Mouse (Mus musculus): ENCODE measurements around the gene Acsl6. TPM values are rescaled to one million over a fixed set of nuclear protein-coding genes. Genes with fewer than 3 reads are reported as not detected.

Acsl6 gene
- total and polyA plus RNA-seq, 3 experiments, result 2.8 to 7.9 TPM; not detected in 1

DNA sequence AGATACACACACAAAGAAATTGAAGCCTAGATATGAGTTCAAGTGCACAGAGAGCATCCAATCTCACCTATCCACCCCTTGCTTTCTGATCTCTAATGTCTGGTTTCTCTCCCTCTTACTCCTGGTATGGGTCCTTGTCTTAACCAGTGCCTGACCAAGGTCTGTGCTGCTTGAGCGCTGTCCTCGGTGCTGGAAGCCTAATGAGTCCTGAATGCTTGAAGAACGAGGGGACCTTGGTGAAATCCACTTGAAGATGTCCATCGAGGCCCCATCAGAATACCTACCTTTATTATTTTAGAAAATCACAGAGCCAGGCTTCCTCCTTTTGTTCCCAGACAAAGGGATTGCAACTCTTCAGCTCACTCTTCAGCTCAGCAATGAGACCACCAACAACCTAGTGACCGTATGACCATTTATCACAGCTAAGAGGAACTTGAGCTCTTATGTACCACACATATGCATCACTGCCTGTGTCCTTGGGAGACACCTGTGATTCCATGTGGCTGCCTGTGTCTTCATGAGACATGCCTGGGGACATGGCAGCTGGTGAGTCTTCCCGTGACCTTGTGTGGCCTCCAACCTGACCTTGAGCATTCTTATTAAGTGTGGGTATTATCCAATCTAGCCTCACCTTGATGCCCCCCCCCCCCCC is 396 bp upstream of the Acsl6 start:
- Histone ChIP-seq H3K4me1 (ENCODE audit: control insufficient read depth in 1 of 2, insufficient read depth in 2 of 2, low read length in 2 of 2) (0 out of 4 replicates have a peak, but pooled peaks cover 0 to 3% of the 10 kb centered on the region in 2 experiments), H3K27ac (ENCODE audit: control insufficient read depth, low read depth, low read length) (no peak overlapping the region), H3K9me3 (replicated peaks; ENCODE audit: insufficient read depth, low read length) (no peaks in the 10 kb centered on the region), H3K9ac (ENCODE audit: control insufficient read depth, low read depth, low read length, poor library complexity, severe bottlenecking) (no peak overlapping the region), H3K79me2 (ENCODE audit: control insufficient read depth, insufficient read depth, low read length, poor library complexity) (no peaks in the 10 kb centered on the region), H3K4me3 (ENCODE audit: control insufficient read depth in 1 of 2, insufficient read depth in 1 of 2, low read depth in 2 of 2, low read length in 2 of 2) (no peak overlapping the region), H3K36me3 (ENCODE audit: control insufficient read depth in 1 of 2, insufficient read depth in 2 of 2, low read length in 2 of 2) (no peaks in the 10 kb centered on the region), H3K27me3 (ENCODE audit: control insufficient read depth in 1 of 2, insufficient read depth in 2 of 2, low read length in 2 of 2) (peaks cover 0 to 7% of the 10 kb centered on the region in 2 experiments; a peak in 1 of 4 replicates)
- TF ChIP-seq SIN3A (IDR thresholded peaks at IDR 0.05; ENCODE audit: low read length) (peak; percentile 63; the same call in 1 of the 2 replicates), MXI1 (IDR thresholded peaks at IDR 0.05; ENCODE audit: low read depth, low read length) (0 out of 2 replicates have a peak, but pooled peaks have one; percentile 52), KAT2A (conservative IDR thresholded peaks at IDR 0.05; ENCODE audit: low read depth, low read length) (no peak)
- DNase-seq (ENCODE audit: low read depth, low spot score), result peak; percentile 88

DNA sequence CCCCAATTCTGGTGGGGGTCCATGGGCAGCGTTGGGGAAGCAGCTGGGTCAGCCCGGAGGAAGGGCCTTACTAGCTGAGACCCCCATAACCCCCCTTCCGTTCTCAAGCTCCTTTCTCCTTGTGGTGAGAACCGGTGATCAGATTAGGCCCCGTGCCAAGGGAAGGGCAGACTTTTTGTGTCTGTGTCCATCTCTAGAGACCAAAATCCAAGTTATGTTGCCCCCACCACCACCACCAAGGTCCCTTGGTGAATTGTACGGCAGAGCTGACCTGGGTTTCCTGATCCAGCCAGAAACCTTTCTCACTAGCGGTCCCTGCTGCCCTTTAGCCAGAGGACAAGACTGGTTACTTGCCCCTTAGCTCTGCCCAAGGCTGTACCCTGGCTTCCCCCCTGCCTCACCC is 874 bp downstream of the Acsl6 start:
- Histone ChIP-seq H3K9me3 (replicated peaks; ENCODE audit: insufficient read depth, low read length) (no peaks in the 10 kb centered on the region), H3K36me3 (ENCODE audit: control insufficient read depth in 1 of 2, insufficient read depth in 2 of 2, low read length in 2 of 2) (no peaks in the 10 kb centered on the region), H3K79me2 (ENCODE audit: control insufficient read depth, insufficient read depth, low read length, poor library complexity) (no peaks in the 10 kb centered on the region), H3K27me3 (ENCODE audit: control insufficient read depth in 1 of 2, insufficient read depth in 2 of 2, low read length in 2 of 2) (peaks cover 0 to 7% of the 10 kb centered on the region in 2 experiments; a peak in 1 of 4 replicates), H3K4me1 (ENCODE audit: control insufficient read depth in 1 of 2, insufficient read depth in 2 of 2, low read length in 2 of 2) (0 out of 4 replicates have a peak, but pooled peaks cover 0 to 3% of the 10 kb centered on the region in 2 experiments), H3K4me3 (ENCODE audit: control insufficient read depth in 1 of 2, insufficient read depth in 1 of 2, low read depth in 2 of 2, low read length in 2 of 2) (no peak overlapping the region), H3K9ac (ENCODE audit: control insufficient read depth, low read depth, low read length, poor library complexity, severe bottlenecking) (no peak overlapping the region), H3K27ac (ENCODE audit: control insufficient read depth, low read depth, low read length) (no peak overlapping the region)
- TF ChIP-seq KAT2A (conservative IDR thresholded peaks at IDR 0.05; ENCODE audit: low read depth, low read length) (no peak), TAL1 (IDR thresholded peaks at IDR 0.05; ENCODE audit: low read length) (no peak), SIN3A (IDR thresholded peaks at IDR 0.05; ENCODE audit: low read length) (no peak), ZMIZ1 (IDR thresholded peaks at IDR 0.05; ENCODE audit: low read depth, low read length) (no peak), RAD21 (IDR thresholded peaks at IDR 0.05; ENCODE audit: low read depth, low read length) (no peak), CTCF (IDR thresholded peaks at IDR 0.05 in 2 of 3, conservative IDR thresholded peaks at IDR 0.05 in 1 of 3; ENCODE audit: control insufficient read depth in 1 of 3, insufficient read depth in 1 of 3, low read depth in 2 of 3, low read length in 3 of 3, poor library complexity in 1 of 3, severe bottlenecking in 1 of 3) (no peak), MYC (IDR thresholded peaks at IDR 0.05; ENCODE audit: low read depth, low read length) (no peak), GATA1 (IDR thresholded peaks at IDR 0.05; ENCODE audit: low read depth, low read length) (no peak), CHD2 (IDR thresholded peaks at IDR 0.05; ENCODE audit: low read length) (no peak), MEF2A (IDR thresholded peaks at IDR 0.05; ENCODE audit: extremely low read depth, insufficient replicate concordance, low read depth, low read length, poor library complexity, severe bottlenecking) (no peak), MYB (IDR thresholded peaks at IDR 0.05; ENCODE audit: low read depth, low read length) (no peak), BHLHE40 (IDR thresholded peaks at IDR 0.05; ENCODE audit: borderline replicate concordance, low read depth, low read length) (no peak), MAX (IDR thresholded peaks at IDR 0.05; ENCODE audit: low read length) (no peak), JUND (IDR thresholded peaks at IDR 0.05; ENCODE audit: low read depth, low read length) (no peak), ELF1 (IDR thresholded peaks at IDR 0.05; ENCODE audit: low read depth, low read length) (no peak), ZNF384 (IDR thresholded peaks at IDR 0.05; ENCODE audit: low read depth, low read length) (no peak), EP300 (IDR thresholded peaks at IDR 0.05; ENCODE audit: low read depth in 1 of 2, low read length in 2 of 2) (no peak), USF2 (IDR thresholded peaks at IDR 0.05; ENCODE audit: borderline replicate concordance in 1 of 2, insufficient read depth in 1 of 2, low read depth in 1 of 2, low read length in 2 of 2) (no peak), HCFC1 (IDR thresholded peaks at IDR 0.05; ENCODE audit: low read depth, low read length) (no peak), POLR2AphosphoS5 (IDR thresholded peaks at IDR 0.05; ENCODE audit: borderline replicate concordance, low read depth, low read length) (no peak)
- no peak for DNase-seq (ENCODE audit: low read depth, low spot score)
